Mouse (Mus musculus) liver, postnatal 0 days (tissue): ENCODE measurements around the gene Strbp. TPM values are rescaled to one million over a fixed set of nuclear protein-coding genes. Genes with fewer than 3 reads are reported as not detected.

Experiments used
- ATAC-seq: fragments of 200-750 bp; cut with Nextera tagmentation; 2 replicates; pipeline ENCODE4 v1.8.0; 2017; ENCODE audit warnings: mild to moderate bottlenecking, moderate library complexity
- DNase-seq: peaks from one replicate; pipeline ENCODE4 v3.0.0-alpha.2; 2016
- H3K27ac ChIP-seq: fragments of 300-500 bp; sonication (generic); 2 replicates; pipeline ENCODE4 v1.5.1; 2014; ENCODE audit warnings: antibody characterized with exemption, moderate library complexity, mild to moderate bottlenecking, low read depth
- H3K27me3 ChIP-seq: fragments of 300-500 bp; sonication (generic); 2 replicates; pipeline ENCODE4 v1.6.1; 2014; ENCODE audit warnings: low read length, control low read depth, mixed read lengths; ENCODE audit not compliant: insufficient read depth
- H3K36me3 ChIP-seq: fragments of 300-500 bp; sonication (generic); replicated peaks from 2 replicates; pipeline ENCODE4 v1.6.1; 2014; ENCODE audit warnings: mild to moderate bottlenecking, control low read depth, low read length, moderate library complexity, mixed read lengths; ENCODE audit not compliant: insufficient read depth
- H3K4me1 ChIP-seq: fragments of 300-500 bp; sonication (generic); 2 replicates; pipeline ENCODE4 v1.6.1; 2014; ENCODE audit warnings: antibody characterized with exemption, mild to moderate bottlenecking, control low read depth; ENCODE audit not compliant: insufficient read depth
- H3K4me2 ChIP-seq: fragments of 300-500 bp; sonication (generic); 2 replicates; pipeline ENCODE4 v1.6.1; 2014; ENCODE audit warnings: low read depth, mild to moderate bottlenecking, low read length, moderate library complexity, mixed read lengths
- H3K4me3 ChIP-seq: fragments of 300-500 bp; sonication (generic); 2 replicates; pipeline ENCODE4 v1.5.1; 2014; ENCODE audit warnings: low read depth, low read length
- H3K9ac ChIP-seq: fragments of 300-500 bp; sonication (generic); replicated peaks from 2 replicates; pipeline ENCODE4 v1.6.1; 2014; ENCODE audit warnings: mild to moderate bottlenecking, moderate library complexity
- H3K9me3 ChIP-seq: fragments of 300-500 bp; sonication (generic); 2 replicates; pipeline ENCODE4 v1.6.1; 2016; ENCODE audit warnings: mild to moderate bottlenecking, control low read depth, low read length, mixed read lengths
- CTCF ChIP-seq: sonication (generic); IDR thresholded peaks from 2 replicates; pipeline ENCODE4 v1.5.1; 2016; ENCODE audit warnings: antibody characterized with exemption, low read depth
- EP300 ChIP-seq: IDR thresholded peaks from 2 replicates; pipeline ENCODE4 v1.6.1; 2016; ENCODE audit warnings: antibody characterized with exemption, low read depth, mild to moderate bottlenecking
- WGBS: fragments of 180-500 bp; shearing (Covaris S2); extraction: QIAGEN DNeasy Blood & Tissue Kit; methylation state at CpG from one replicate; pipeline ENCODE4 v1.1.7; 2014; ENCODE audit not compliant: insufficient replicate concordance; 5-methylcytosine and 5-hydroxymethylcytosine counted together
- polyA plus RNA-seq: library from polyadenylated mRNA; unstranded; fragments of >200 nt; fragmentation: Nextera tagmentation; extraction: Ambion mirVana; gene quantifications from 2 replicates; pipeline ENCODE4 v1.2.1, GENCODE M21; 2015

Gene Strbp
- 14.6 and 15.7 TPM in 2 replicates for polyA plus RNA-seq

DNA sequence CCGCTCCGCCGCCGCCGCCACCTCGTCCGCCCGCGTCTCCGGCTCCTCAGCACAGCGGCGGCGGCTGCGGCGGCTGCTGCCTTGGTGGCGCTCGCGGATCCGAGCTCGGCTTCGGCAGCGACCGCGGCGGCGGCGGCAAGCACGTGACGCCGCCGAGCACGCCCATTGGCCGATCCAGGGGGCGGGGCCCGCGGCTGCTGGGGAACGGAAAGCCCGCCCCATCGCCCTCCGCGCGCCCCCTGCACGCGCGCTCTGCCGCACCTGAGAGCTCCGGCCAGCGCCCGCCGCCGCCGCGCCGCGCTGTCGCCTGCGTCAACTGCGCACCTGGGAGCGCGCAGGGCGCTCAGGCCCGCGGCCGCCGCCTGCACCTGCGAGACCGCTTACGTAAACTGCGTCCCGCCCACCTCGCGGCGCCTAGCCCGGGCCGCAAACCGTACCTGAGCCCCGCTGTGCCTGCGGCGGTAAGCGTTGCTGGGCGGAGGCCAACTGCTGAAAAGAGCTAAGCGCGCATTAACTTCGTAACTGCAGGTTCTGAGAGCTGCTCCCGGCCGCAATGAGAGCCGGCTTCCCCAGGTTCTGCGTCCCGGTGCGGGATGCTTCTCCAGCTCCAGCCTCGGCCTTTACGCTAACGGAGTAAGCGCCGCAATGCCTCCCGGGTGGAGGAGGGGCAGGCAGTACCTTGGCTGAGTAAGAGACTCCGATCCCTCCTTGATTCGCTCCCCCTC lies at the start of gene Strbp:
Gene Strbp, minus strand, starts transcription at position 630 of the 725 bp plus-strand sequence.
- under 1% methylated on average over 42 of the region's 98 CpGs for WGBS
- peak within 1 kb of the TSS; percentile 87 for H3K27ac ChIP-seq
- ATAC-seq: peak; percentile 92

GRCm38 (mm10) chr2:37751114-37751513 lies 47.5 kb upstream of the Strbp start:
- ATAC-seq: no peak

More for the DNA sequence above, at the start of gene Strbp:
- peak within 1 kb of the TSS; percentile 97 for H3K4me2 ChIP-seq
- peak within 1 kb of the TSS; percentile 92 for H3K4me3 ChIP-seq
- no peaks in the 10 kb centered on the region for H3K36me3 ChIP-seq
- no peaks in the 10 kb centered on the region for H3K27me3 ChIP-seq
- DNase-seq: peak; percentile 95
- peak within 1 kb of the TSS; percentile 74 for H3K9ac ChIP-seq
- H3K9me3 ChIP-seq: no peaks in the 10 kb centered on the region
- peaks cover 12% of the 10 kb centered on the region for H3K4me1 ChIP-seq
- TF ChIP-seq CTCF (no peak), EP300 (no peak)

DNA sequence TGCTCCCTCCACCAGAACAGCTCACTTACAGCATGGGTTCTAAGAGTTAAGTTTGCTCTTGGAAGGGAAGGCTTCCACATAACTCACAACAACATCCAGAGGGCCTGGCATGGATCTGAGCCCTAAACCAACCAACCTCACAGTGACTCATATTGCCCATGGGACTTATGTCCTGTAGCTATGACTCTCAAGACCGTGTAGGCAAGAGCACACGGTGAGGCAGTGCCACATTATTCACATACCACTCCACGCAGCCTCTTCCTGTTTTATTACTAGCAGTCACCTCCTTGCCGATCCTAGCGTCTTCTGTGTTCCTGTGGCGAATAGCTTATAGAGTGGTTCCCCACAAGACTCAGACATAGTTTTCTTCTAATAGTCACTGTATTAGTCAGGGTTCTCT lies 45.7 kb upstream of the Strbp start:
- no peak overlapping the region for H3K4me2 ChIP-seq
- 48% methylated on average over 6 of the region's 6 CpGs for WGBS
- TF ChIP-seq EP300 (no peak), CTCF (no peak)
- no peak for DNase-seq
- H3K9me3 ChIP-seq: no peaks in the 10 kb centered on the region
- H3K27ac ChIP-seq: no peak overlapping the region
- no peak overlapping the region for H3K4me3 ChIP-seq
- no peaks in the 10 kb centered on the region for H3K27me3 ChIP-seq
- H3K36me3 ChIP-seq: no peaks in the 10 kb centered on the region
- H3K4me1 ChIP-seq: no peaks in the 10 kb centered on the region
- ATAC-seq: no peak
- H3K9ac ChIP-seq: no peak overlapping the region

More at GRCm38 (mm10) chr2:37751114-37751513, 47.5 kb upstream of the Strbp start:
- TF ChIP-seq CTCF (no peak), EP300 (no peak)
- H3K27me3 ChIP-seq: no peaks in the 10 kb centered on the region
- H3K27ac ChIP-seq: no peak overlapping the region
- no peaks in the 10 kb centered on the region for H3K4me1 ChIP-seq
- no peak overlapping the region for H3K4me3 ChIP-seq
- no peaks in the 10 kb centered on the region for H3K9me3 ChIP-seq
- no peak overlapping the region for H3K9ac ChIP-seq
- no peaks in the 10 kb centered on the region for H3K36me3 ChIP-seq
- no peak for DNase-seq
- WGBS: 86% methylated on average over 1 of the region's 1 CpGs
- no peak overlapping the region for H3K4me2 ChIP-seq

- WGBS: 66% methylated on average over 10 of the region's 10 CpGs
- no peaks in the 10 kb centered on the region for H3K27me3 ChIP-seq
- DNase-seq (no peak), ATAC-seq (no peak)
- no peaks in the 10 kb centered on the region for H3K4me1 ChIP-seq
- TF ChIP-seq EP300 (no peak), CTCF (no peak)
- H3K9me3 ChIP-seq: no peaks in the 10 kb centered on the region
- H3K4me3 ChIP-seq: no peak overlapping the region
- no peak overlapping the region for H3K4me2 ChIP-seq
- H3K27ac ChIP-seq: no peak overlapping the region
- no peaks in the 10 kb centered on the region for H3K36me3 ChIP-seq
- no peak overlapping the region for H3K9ac ChIP-seq
Observed at GRCm38 (mm10) chr2:37748442-37749066, 44.9 kb upstream of the Strbp start.

DNA sequence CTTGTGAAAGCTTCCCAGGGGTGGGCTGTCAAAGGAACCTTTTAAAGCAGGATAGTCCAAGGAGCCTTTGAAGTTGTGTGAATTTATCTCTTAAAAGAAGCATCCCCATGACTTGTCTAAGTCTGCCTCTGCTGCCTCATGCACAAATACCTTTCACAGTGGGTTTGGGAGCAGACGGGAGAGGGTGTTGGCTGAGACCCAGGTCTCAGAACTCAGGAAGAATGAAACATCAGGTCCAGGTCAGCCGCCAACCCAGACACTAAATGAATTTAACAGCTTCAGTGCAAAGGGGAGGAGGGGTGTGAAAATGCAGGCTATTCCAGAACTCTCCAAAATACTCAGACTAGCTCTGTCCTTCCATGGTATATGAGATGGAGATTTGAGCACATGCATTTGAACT lies 44.2 kb upstream of the Strbp start:
- TF ChIP-seq CTCF: no peak
- TF ChIP-seq EP300: no peak
- H3K27me3 ChIP-seq: no peaks in the 10 kb centered on the region
- H3K27ac ChIP-seq: no peak overlapping the region
- H3K4me1 ChIP-seq: no peaks in the 10 kb centered on the region
- ATAC-seq: no peak
- no peak overlapping the region for H3K9ac ChIP-seq
- no peak overlapping the region for H3K4me2 ChIP-seq
- H3K4me3 ChIP-seq: no peak overlapping the region
- WGBS: 77% methylated on average over 2 of the region's 2 CpGs
- no peaks in the 10 kb centered on the region for H3K36me3 ChIP-seq
- no peaks in the 10 kb centered on the region for H3K9me3 ChIP-seq
- DNase-seq: no peak

GRCm38 (mm10) chr2:37746293-37747049 lies 42.8 kb upstream of the Strbp start:
- Histone ChIP-seq H3K9ac (no peak overlapping the region), H3K27me3 (no peaks in the 10 kb centered on the region), H3K4me3 (no peak overlapping the region), H3K9me3 (no peaks in the 10 kb centered on the region), H3K27ac (no peak overlapping the region), H3K36me3 (no peaks in the 10 kb centered on the region), H3K4me1 (no peaks in the 10 kb centered on the region), H3K4me2 (no peak overlapping the region)
- ATAC-seq: no peak
- no peak for DNase-seq
- 83% methylated on average over 5 of the region's 5 CpGs for WGBS
- TF ChIP-seq CTCF: no peak
- TF ChIP-seq EP300: no peak
